Mouse (Mus musculus): ENCODE measurements around the gene Blzf1. TPM values are rescaled to one million over a fixed set of nuclear protein-coding genes. Genes with fewer than 3 reads are reported as not detected.

Gene Blzf1
- polyA plus RNA-seq, 1 experiment from 2014 or later: 26.8 TPM

Other genes starting within 250 kb of the Blzf1 start
- 0.93 and 1.2 TPM in 2 replicates for gene Sell, start 245.5 kb downstream of the Blzf1 start, polyA plus RNA-seq (2015; fragmentation: Nextera tagmentation; extraction: Ambion mirVana)
- 0.10 and 0.13 TPM in 2 replicates for gene Selp, start 192.2 kb downstream of the Blzf1 start, polyA plus RNA-seq (2015; fragmentation: Nextera tagmentation; extraction: Ambion mirVana)
- 0.32 and 0.36 TPM in 2 replicates for gene F5, start 155.7 kb downstream of the Blzf1 start, polyA plus RNA-seq (2015; fragmentation: Nextera tagmentation; extraction: Ambion mirVana)
- gene Slc19a2, start 58.4 kb downstream of the Blzf1 start, polyA plus RNA-seq (2015; fragmentation: Nextera tagmentation; extraction: Ambion mirVana): 10.9 and 11.3 TPM in 2 replicates
- 8.1 and 8.6 TPM in 2 replicates for gene Ccdc181, start 31.9 kb downstream of the Blzf1 start, polyA plus RNA-seq (2015; fragmentation: Nextera tagmentation; extraction: Ambion mirVana)
- 30.8 and 31.8 TPM in 2 replicates for gene Nme7, start 3.4 kb downstream of the Blzf1 start, polyA plus RNA-seq (2015; fragmentation: Nextera tagmentation; extraction: Ambion mirVana)
- 184 and 199 TPM in 2 replicates for gene Atp1b1, start 150.9 kb upstream of the Blzf1 start, polyA plus RNA-seq (2015; fragmentation: Nextera tagmentation; extraction: Ambion mirVana)